Mouse (Mus musculus): ENCODE results near the gene C2cd4b. TPM values are rescaled to one million over a fixed set of nuclear protein-coding genes. Genes with fewer than 3 reads are reported as not detected.

The C2cd4b gene
- polyA plus RNA-seq, 1 experiment: not detected

- Histone ChIP-seq H3K4me1 (ENCODE audit: control insufficient read depth, insufficient read depth, low read length) (no peaks in the 10 kb centered on the region), H3K27ac (ENCODE audit: control insufficient read depth, insufficient read depth, low read depth, low read length, poor library complexity) (no peak overlapping the region), H3K4me3 (replicated peaks; ENCODE audit: control insufficient read depth, low read depth, low read length) (no peak overlapping the region)
- TF ChIP-seq POLR2A (IDR thresholded peaks at IDR 0.05; ENCODE audit: borderline replicate concordance, control insufficient read depth, low read depth, low read length): no peak
- TF ChIP-seq CTCF (IDR thresholded peaks at IDR 0.05; ENCODE audit: control insufficient read depth, insufficient read depth, low read length): no peak
- WGBS: 88% methylated on average over 3 of the region's 3 CpGs
Measured at GRCm38 (mm10) chr9:67783464-67783863, 24.2 kb downstream of the C2cd4b start.

GRCm38 (mm10) chr9:67783925-67784324, 24.7 kb downstream of the C2cd4b start:
- no peaks in the 10 kb centered on the region for H3K4me1 ChIP-seq (ENCODE audit: control insufficient read depth, insufficient read depth, low read length)
- H3K27ac ChIP-seq (ENCODE audit: control insufficient read depth, insufficient read depth, low read depth, low read length, poor library complexity): no peak overlapping the region
- no peak overlapping the region for H3K4me3 ChIP-seq (replicated peaks; ENCODE audit: control insufficient read depth, low read depth, low read length)
- TF ChIP-seq CTCF (IDR thresholded peaks at IDR 0.05; ENCODE audit: control insufficient read depth, insufficient read depth, low read length): peak; percentile 44
- no peak for TF ChIP-seq POLR2A (IDR thresholded peaks at IDR 0.05; ENCODE audit: borderline replicate concordance, control insufficient read depth, low read depth, low read length)

- no peak overlapping the region for H3K27ac ChIP-seq (ENCODE audit: control insufficient read depth, insufficient read depth, low read depth, low read length, poor library complexity)
- no peak for TF ChIP-seq CTCF (IDR thresholded peaks at IDR 0.05; ENCODE audit: control insufficient read depth, insufficient read depth, low read length)
- TF ChIP-seq POLR2A (IDR thresholded peaks at IDR 0.05; ENCODE audit: borderline replicate concordance, control insufficient read depth, low read depth, low read length): no peak
- H3K4me3 ChIP-seq (replicated peaks; ENCODE audit: control insufficient read depth, low read depth, low read length): no peak overlapping the region
- 77% methylated on average over 7 of the region's 7 CpGs for WGBS
- no peaks in the 10 kb centered on the region for H3K4me1 ChIP-seq (ENCODE audit: control insufficient read depth, insufficient read depth, low read length)
Measured at GRCm38 (mm10) chr9:67786311-67786710, 27.1 kb downstream of the C2cd4b start.

GRCm38 (mm10) chr9:67787671-67788070, 28.4 kb downstream of the C2cd4b start:
- 49% methylated on average over 6 of the region's 6 CpGs for WGBS
- H3K4me1 ChIP-seq (ENCODE audit: control insufficient read depth, insufficient read depth, low read length): no peaks in the 10 kb centered on the region
- no peak for TF ChIP-seq POLR2A (IDR thresholded peaks at IDR 0.05; ENCODE audit: borderline replicate concordance, control insufficient read depth, low read depth, low read length)
- TF ChIP-seq CTCF (IDR thresholded peaks at IDR 0.05; ENCODE audit: control insufficient read depth, insufficient read depth, low read length): no peak
- no peak overlapping the region for H3K27ac ChIP-seq (ENCODE audit: control insufficient read depth, insufficient read depth, low read depth, low read length, poor library complexity)
- no peak overlapping the region for H3K4me3 ChIP-seq (replicated peaks; ENCODE audit: control insufficient read depth, low read depth, low read length)

- Histone ChIP-seq H3K4me3 (replicated peaks; ENCODE audit: control insufficient read depth, low read depth, low read length) (no peak overlapping the region), H3K4me1 (ENCODE audit: control insufficient read depth, insufficient read depth, low read length) (no peaks in the 10 kb centered on the region), H3K27ac (ENCODE audit: control insufficient read depth, insufficient read depth, low read depth, low read length, poor library complexity) (no peak overlapping the region)
- WGBS: 80% methylated on average over 5 of the region's 5 CpGs
- TF ChIP-seq POLR2A (IDR thresholded peaks at IDR 0.05; ENCODE audit: borderline replicate concordance, control insufficient read depth, low read depth, low read length): no peak
- no peak for TF ChIP-seq CTCF (IDR thresholded peaks at IDR 0.05; ENCODE audit: control insufficient read depth, insufficient read depth, low read length)
Measured at GRCm38 (mm10) chr9:67792405-67792804, 33.2 kb downstream of the C2cd4b start.

GRCm38 (mm10) chr9:67793501-67793900, 34.3 kb downstream of the C2cd4b start:
- no peaks in the 10 kb centered on the region for H3K4me1 ChIP-seq (ENCODE audit: control insufficient read depth, insufficient read depth, low read length)
- WGBS: 21% methylated on average over 6 of the region's 6 CpGs
- TF ChIP-seq CTCF (IDR thresholded peaks at IDR 0.05; ENCODE audit: control insufficient read depth, insufficient read depth, low read length) (no peak), POLR2A (IDR thresholded peaks at IDR 0.05; ENCODE audit: borderline replicate concordance, control insufficient read depth, low read depth, low read length) (no peak)
- H3K4me3 ChIP-seq (replicated peaks; ENCODE audit: control insufficient read depth, low read depth, low read length): no peak overlapping the region
- H3K27ac ChIP-seq (ENCODE audit: control insufficient read depth, insufficient read depth, low read depth, low read length, poor library complexity): no peak overlapping the region

- H3K27ac ChIP-seq (ENCODE audit: control insufficient read depth, insufficient read depth, low read depth, low read length, poor library complexity): no peak overlapping the region
- TF ChIP-seq POLR2A (IDR thresholded peaks at IDR 0.05; ENCODE audit: borderline replicate concordance, control insufficient read depth, low read depth, low read length): no peak
- TF ChIP-seq CTCF (IDR thresholded peaks at IDR 0.05; ENCODE audit: control insufficient read depth, insufficient read depth, low read length): no peak
- H3K4me3 ChIP-seq (replicated peaks; ENCODE audit: control insufficient read depth, low read depth, low read length): no peak overlapping the region
- H3K4me1 ChIP-seq (ENCODE audit: control insufficient read depth, insufficient read depth, low read length): no peaks in the 10 kb centered on the region
- WGBS: 79% methylated on average over 1 of the region's 1 CpGs
Measured at GRCm38 (mm10) chr9:67794216-67794615, 35.0 kb downstream of the C2cd4b start.

GRCm38 (mm10) chr9:67794668-67795067, 35.4 kb downstream of the C2cd4b start:
- WGBS: 84% methylated on average over 4 of the region's 4 CpGs
- TF ChIP-seq CTCF (IDR thresholded peaks at IDR 0.05; ENCODE audit: control insufficient read depth, insufficient read depth, low read length): no peak
- Histone ChIP-seq H3K27ac (ENCODE audit: control insufficient read depth, insufficient read depth, low read depth, low read length, poor library complexity) (no peak overlapping the region), H3K4me1 (ENCODE audit: control insufficient read depth, insufficient read depth, low read length) (no peaks in the 10 kb centered on the region), H3K4me3 (replicated peaks; ENCODE audit: control insufficient read depth, low read depth, low read length) (no peak overlapping the region)

GRCm38 (mm10) chr9:67795205-67795675, 36.0 kb downstream of the C2cd4b start:
- TF ChIP-seq CTCF (IDR thresholded peaks at IDR 0.05; ENCODE audit: control insufficient read depth, insufficient read depth, low read length): no peak
- no peak for TF ChIP-seq POLR2A (IDR thresholded peaks at IDR 0.05; ENCODE audit: borderline replicate concordance, control insufficient read depth, low read depth, low read length)

More at GRCm38 (mm10) chr9:67795205-67795675, 36.0 kb downstream of the C2cd4b start:
- no peak overlapping the region for H3K4me3 ChIP-seq (replicated peaks; ENCODE audit: control insufficient read depth, low read depth, low read length)
- WGBS: 85% methylated on average over 14 of the region's 14 CpGs
- no peak overlapping the region for H3K27ac ChIP-seq (ENCODE audit: control insufficient read depth, insufficient read depth, low read depth, low read length, poor library complexity)
- H3K4me1 ChIP-seq (ENCODE audit: control insufficient read depth, insufficient read depth, low read length): no peaks in the 10 kb centered on the region

Data from bone marrow, adult 2 months (tissue).